In the genomic region with DNA sequence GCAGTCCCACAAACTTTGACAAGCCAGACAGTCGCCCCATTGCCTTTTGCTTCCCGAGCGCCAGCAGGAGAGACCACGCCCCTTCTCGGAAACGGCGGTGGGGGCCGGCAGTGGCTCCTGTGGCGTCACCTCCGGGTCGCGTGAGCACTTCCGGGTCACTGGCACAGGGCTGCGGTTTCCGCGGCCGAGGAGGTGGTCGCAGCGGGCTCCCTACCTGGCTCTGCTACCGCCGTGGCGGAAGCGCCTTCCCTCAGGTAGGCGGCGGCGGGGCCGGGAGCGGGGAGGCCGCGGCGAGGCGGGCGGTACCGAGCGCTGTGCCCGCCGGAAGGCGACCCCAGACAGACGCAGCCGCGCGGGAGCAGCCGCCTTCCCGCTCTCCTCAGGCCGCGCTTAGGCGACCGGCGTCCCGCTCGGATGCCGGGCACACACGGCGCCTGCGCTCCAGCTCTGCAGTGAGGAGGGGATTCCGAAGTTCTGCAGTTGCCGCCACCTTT, we compare ENCODE assay signal across 8 mouse cellular contexts. TPM values are rescaled to one million over a fixed set of nuclear protein-coding genes. Genes with fewer than 3 reads are reported as not detected.
DNase-seq lines count a peak whose midpoint lies in the region; ATAC-seq and TF ChIP-seq lines count a peak whose summit lies in the region.

TSS of gene Gtf2a2 (plus strand) at position 143 of the 494 bp plus-strand sequence.

- peak within 1 kb of the TSS; percentile 92 for H3K9ac ChIP-seq in heart, embryonic 13.5 days
- H3K9ac ChIP-seq in liver, embryonic 12.5 days: peak within 1 kb of the TSS; percentile 96
- peak within 1 kb of the TSS; percentile 94 for H3K9ac ChIP-seq in stomach, embryonic 15.5 days

- H3K4me2 ChIP-seq in heart, embryonic 13.5 days: peak within 1 kb of the TSS; percentile 83
- H3K4me2 ChIP-seq in liver, embryonic 12.5 days: peak within 1 kb of the TSS; percentile 77
- peak within 1 kb of the TSS; percentile 67 for H3K4me2 ChIP-seq in stomach, embryonic 15.5 days

- H3K79me2 ChIP-seq in C2C12 (ENCODE audit: control insufficient read depth, insufficient read depth): peaks cover 48% of the 10 kb centered on the region

- DNase-seq in brain, embryonic 18.5 days (ENCODE audit: low read depth, low spot score): peak; percentile 80
- DNase-seq in kidney, postnatal 10 days: peak; percentile 98
- peak; percentile 83 to 87 for DNase-seq in natural killer cell, adult 2 months (ENCODE audit: low spot score in 2 of 2)

- no peaks in the 10 kb centered on the region for H3K27me3 ChIP-seq in C2C12 (ENCODE audit: control insufficient read depth, insufficient read depth, insufficient read length)
- H3K27me3 ChIP-seq in heart, embryonic 13.5 days (replicated peaks): no peaks in the 10 kb centered on the region
- no peaks in the 10 kb centered on the region for H3K27me3 ChIP-seq in liver, embryonic 12.5 days (replicated peaks)
- no peaks in the 10 kb centered on the region for H3K27me3 ChIP-seq in stomach, embryonic 15.5 days (replicated peaks)

- peaks cover 22% of the 10 kb centered on the region for H3K4me1 ChIP-seq in heart, embryonic 13.5 days
- peaks cover 68% of the 10 kb centered on the region for H3K4me1 ChIP-seq in liver, embryonic 12.5 days
- H3K4me1 ChIP-seq in stomach, embryonic 15.5 days: peaks cover 13% of the 10 kb centered on the region

- peak within 1 kb of the TSS; percentile 87 for H3K4me3 ChIP-seq in C2C12 (ENCODE audit: insufficient read depth, poor library complexity, severe bottlenecking)
- H3K4me3 ChIP-seq in heart, embryonic 13.5 days: peak within 1 kb of the TSS; percentile 83
- peak within 1 kb of the TSS; percentile 96 for H3K4me3 ChIP-seq in liver, embryonic 12.5 days
- H3K4me3 ChIP-seq in stomach, embryonic 15.5 days (replicated peaks): peak within 1 kb of the TSS; percentile 89

- peak within 1 kb of the TSS; percentile 92 for H3K27ac ChIP-seq in heart, embryonic 13.5 days (replicated peaks)
- H3K27ac ChIP-seq in liver, embryonic 12.5 days: peak within 1 kb of the TSS; percentile 96
- peak within 1 kb of the TSS; percentile 92 for H3K27ac ChIP-seq in stomach, embryonic 15.5 days

- H3ac ChIP-seq in C2C12 (ENCODE audit: control insufficient read depth, insufficient read length, low read depth): peak within 1 kb of the TSS; percentile 91

- no peaks in the 10 kb centered on the region for H3K9me3 ChIP-seq in heart, embryonic 13.5 days
- H3K9me3 ChIP-seq in liver, embryonic 12.5 days (replicated peaks): no peaks in the 10 kb centered on the region
- H3K9me3 ChIP-seq in stomach, embryonic 15.5 days: no peaks in the 10 kb centered on the region

- H3K36me3 ChIP-seq in C2C12 (ENCODE audit: control insufficient read depth, insufficient read depth): peaks cover 36% of the 10 kb centered on the region
- peaks cover 42% of the 10 kb centered on the region for H3K36me3 ChIP-seq in heart, embryonic 13.5 days
- peaks cover 46% of the 10 kb centered on the region for H3K36me3 ChIP-seq in liver, embryonic 12.5 days
- H3K36me3 ChIP-seq in stomach, embryonic 15.5 days: peaks cover 13% of the 10 kb centered on the region; the same call in 1 of the 2 replicates

- peak; percentile 97 for ATAC-seq in erythroid progenitor cell, adult 5-6 weeks (replicated peaks; ENCODE audit: low FRiP score, poor library complexity, severe bottlenecking)
- peak; percentile 96 for ATAC-seq in heart, embryonic 13.5 days (ENCODE audit: extremely low read depth, insufficient number of reproducible peaks, low FRiP score, low TSS enrichment)
- ATAC-seq in liver, embryonic 12.5 days: peak; percentile 93
- ATAC-seq in stomach, embryonic 15.5 days (ENCODE audit: insufficient read depth, low FRiP score, low read depth): peak; percentile 97

- WGBS in heart, embryonic 13.5 days: under 1% methylated on average over 57 of the region's 57 CpGs
- under 1% methylated on average over 55 of the region's 57 CpGs for WGBS in liver, embryonic 12.5 days (ENCODE audit: insufficient replicate concordance)
- WGBS in stomach, embryonic 15.5 days: 0% methylated on average over 46 of the region's 57 CpGs

- H3K79me3 ChIP-seq in C2C12 (ENCODE audit: low read depth): peaks cover 40% of the 10 kb centered on the region

- no peak for TF ChIP-seq CTCF in C2C12 (IDR thresholded peaks at IDR 0.05; ENCODE audit: control insufficient read depth, insufficient read depth, insufficient read length)

TF ChIP-seq in C2C12, 6 proteins besides CTCF, POLR2A, EP300 and RAD21:
- TF ChIP-seq MYOD1 (IDR thresholded peaks at IDR 0.05; ENCODE audit: control insufficient read depth, insufficient read length, low read depth) (no peak), MYOG (IDR thresholded peaks at IDR 0.05; ENCODE audit: control insufficient read depth, extremely low read depth, insufficient read length) (peak; percentile 24)

RNA-seq across cellular contexts. Expression of gene Gtf2a2, which starts in this region (rescaled TPM):
- 86.5 TPM for polyA plus RNA-seq in C2C12 (2012; fragmentation: generic; extraction: Trizol)
- 135 and 194 TPM in 2 replicates for total RNA-seq in erythroid progenitor cell, adult 5-6 weeks (2015; ENCODE audit: low replicate concordance)
- 137 and 140 TPM in 2 replicates for total RNA-seq in erythroid progenitor cell, adult 5-6 weeks (2017; ENCODE audit: low replicate concordance)
- 150 and 170 TPM in 2 replicates for polyA plus RNA-seq in heart, embryonic 13.5 days (2015; fragmentation: Nextera tagmentation; extraction: Ambion mirVana)
- polyA plus RNA-seq in liver, embryonic 12.5 days (2016; fragmentation: Nextera tagmentation; extraction: Ambion mirVana): 170 and 171 TPM in 2 replicates
- polyA plus RNA-seq in stomach, embryonic 15.5 days (2015; fragmentation: Nextera tagmentation; extraction: Ambion mirVana): 197 and 205 TPM in 2 replicates

Comparison
In these comparisons a context has a peak if more than half of its experiments do, and no peak if none do; other contexts are left out.
1. Peak in every context shown above with its lines: DNase-seq, ATAC-seq, H3K4me3 ChIP-seq and H3K27ac ChIP-seq.